Mouse (Mus musculus) neural tube, embryonic 15.5 days (tissue): ENCODE measurements around the gene Adgrb3. TPM values are rescaled to one million over a fixed set of nuclear protein-coding genes. Genes with fewer than 3 reads are reported as not detected.
"Not testable (repeated sequence)": the region's sequence is repeated elsewhere in the genome, so short reads cannot be mapped to it uniquely, and the experiment has no call there.

Source experiments
- ATAC-seq: fragments of 200-750 bp; cut with Nextera tagmentation; 2 replicates; pipeline ENCODE4 v1.8.0; 2017; ENCODE audit warnings: mild to moderate bottlenecking, moderate TSS enrichment, moderate library complexity; ENCODE audit not compliant: low FRiP score
- H3K27ac ChIP-seq: fragments of 300-500 bp; sonication (generic); replicated peaks from 2 replicates; pipeline ENCODE4 v1.5.1; 2015; ENCODE audit warnings: mild to moderate bottlenecking, inconsistent platforms
- H3K27me3 ChIP-seq: fragments of 300-500 bp; sonication (generic); replicated peaks from 2 replicates; pipeline ENCODE4 v1.6.1; 2015; ENCODE audit warnings: inconsistent platforms
- H3K36me3 ChIP-seq: fragments of 300-500 bp; sonication (generic); 2 replicates; pipeline ENCODE4 v1.6.1; 2015; ENCODE audit warnings: inconsistent platforms
- H3K4me1 ChIP-seq: fragments of 300-500 bp; sonication (generic); 2 replicates; pipeline ENCODE4 v1.6.1; 2015; ENCODE audit warnings: inconsistent platforms
- H3K4me2 ChIP-seq: fragments of 300-500 bp; sonication (generic); 2 replicates; pipeline ENCODE4 v1.6.1; 2015; ENCODE audit warnings: inconsistent platforms, mild to moderate bottlenecking, moderate library complexity
- H3K4me3 ChIP-seq: fragments of 300-500 bp; sonication (generic); replicated peaks from 2 replicates; pipeline ENCODE4 v1.5.1; 2015; ENCODE audit warnings: mild to moderate bottlenecking, inconsistent platforms
- H3K9ac ChIP-seq: fragments of 300-500 bp; sonication (generic); replicated peaks from 2 replicates; pipeline ENCODE4 v1.6.1; 2015; ENCODE audit warnings: mild to moderate bottlenecking, inconsistent platforms
- H3K9me3 ChIP-seq: fragments of 300-500 bp; sonication (generic); replicated peaks from 2 replicates; pipeline ENCODE4 v1.6.1; 2016; ENCODE audit warnings: inconsistent platforms
- WGBS: fragments of 180-500 bp; shearing (Covaris S2); methylation state at CpG from one replicate; pipeline ENCODE4 v1.1.7; 2015; ENCODE audit warnings: mixed read lengths; 5-methylcytosine and 5-hydroxymethylcytosine counted together
- polyA plus RNA-seq: library from polyadenylated mRNA; unstranded; fragments of >200 nt; fragmentation: Nextera tagmentation; extraction: Ambion mirVana; gene quantifications from 2 replicates; pipeline ENCODE4 v1.2.1, GENCODE M21; 2015

The Adgrb3 gene
- polyA plus RNA-seq, 1 experiment from 2014 or later, result 49.9 TPM

DNA sequence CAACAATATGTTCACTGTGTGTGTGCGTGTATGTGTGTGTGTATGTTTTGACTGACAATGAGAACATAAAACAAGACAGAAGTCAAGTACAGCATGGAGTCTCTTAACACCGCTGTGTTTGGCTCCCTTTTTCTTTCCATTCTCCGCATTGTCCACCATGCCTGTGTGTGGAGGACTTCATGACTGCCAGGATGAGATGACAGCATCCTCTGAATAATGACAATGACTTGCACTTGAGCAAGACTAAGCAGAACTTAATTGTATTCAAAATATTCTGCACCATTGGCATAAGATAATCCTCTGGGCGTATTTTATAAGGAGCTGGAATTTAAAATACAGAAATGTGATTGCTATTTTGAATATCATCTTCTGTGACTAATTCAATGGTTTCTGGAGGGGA is 326.0 kb downstream of the Adgrb3 start:
- H3K9me3 ChIP-seq, result no peaks in the 10 kb centered on the region
- ATAC-seq, result no peak
- H3K4me1 ChIP-seq, result peaks cover 8% of the 10 kb centered on the region
- H3K4me2 ChIP-seq, result no peak overlapping the region
- no peak overlapping the region for H3K4me3 ChIP-seq
- WGBS, result 84% methylated on average over 4 of the region's 4 CpGs
- no peak overlapping the region for H3K27ac ChIP-seq
- no peaks in the 10 kb centered on the region for H3K27me3 ChIP-seq
- no peak overlapping the region for H3K9ac ChIP-seq
- H3K36me3 ChIP-seq, result no peaks in the 10 kb centered on the region

DNA sequence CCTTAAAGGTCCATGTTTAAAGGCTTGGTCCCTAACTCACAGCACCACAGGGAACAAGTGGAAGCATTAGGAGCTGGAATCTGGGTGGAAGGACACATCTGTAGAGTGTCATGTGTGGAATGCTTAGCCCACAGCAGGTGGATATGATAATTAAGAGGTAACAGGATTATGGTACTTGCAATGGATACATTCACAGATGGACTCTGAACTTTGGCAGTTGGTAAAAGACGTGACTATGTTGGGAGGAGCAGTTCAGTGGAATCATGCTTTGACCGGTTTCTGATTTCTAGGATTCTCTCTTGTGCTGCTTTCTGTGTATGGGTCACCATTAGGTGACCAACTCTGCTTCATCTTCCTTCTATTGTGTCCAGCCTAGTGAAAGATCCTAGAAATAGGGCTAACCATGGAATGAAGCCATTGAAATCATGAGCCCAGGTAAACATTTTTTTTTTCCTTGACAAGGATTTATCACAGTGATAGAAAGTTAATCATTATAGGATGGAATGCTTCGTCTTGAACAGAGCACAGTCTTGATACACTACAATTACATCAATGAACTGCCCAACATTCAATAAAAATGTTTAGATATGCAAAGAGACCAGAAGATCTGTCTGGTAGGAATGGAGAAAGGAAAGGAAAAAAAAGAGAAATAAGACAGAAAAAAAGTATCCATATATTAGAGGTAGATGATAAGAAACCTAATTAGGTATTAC is 334.1 kb downstream of the Adgrb3 start:
- Histone ChIP-seq H3K4me3 (no peak overlapping the region), H3K27me3 (no peaks in the 10 kb centered on the region), H3K9me3 (no peaks in the 10 kb centered on the region), H3K9ac (no peak overlapping the region), H3K27ac (no peak overlapping the region), H3K4me2 (no peak overlapping the region), H3K4me1 (no peaks in the 10 kb centered on the region), H3K36me3 (no peaks in the 10 kb centered on the region)
- 84% methylated on average over 3 of the region's 3 CpGs for WGBS
- no peak for ATAC-seq

DNA sequence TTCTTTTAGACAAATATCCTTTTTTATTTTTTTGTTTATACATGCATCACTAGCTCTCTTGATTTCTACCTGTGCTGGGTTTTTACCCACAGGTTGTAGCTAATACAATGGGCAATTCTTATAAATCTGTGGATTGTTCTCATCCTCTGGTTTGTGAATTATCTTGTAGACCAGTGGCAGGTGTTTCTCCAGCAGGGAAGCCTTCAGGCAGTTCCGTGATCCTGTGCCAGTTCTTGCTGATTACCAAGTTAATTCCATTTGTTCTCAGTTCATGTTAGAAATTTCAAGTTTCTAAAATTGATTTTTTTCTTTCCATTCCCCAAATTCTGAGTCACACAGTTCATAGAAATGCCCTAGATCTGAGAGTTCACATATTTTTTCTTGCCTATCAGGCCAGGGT is 338.0 kb downstream of the Adgrb3 start:
- Histone ChIP-seq H3K9me3 (no peaks in the 10 kb centered on the region), H3K4me2 (no peak overlapping the region), H3K4me1 (no peaks in the 10 kb centered on the region), H3K27ac (no peak overlapping the region), H3K9ac (no peak overlapping the region), H3K36me3 (no peaks in the 10 kb centered on the region), H3K4me3 (no peak overlapping the region), H3K27me3 (no peaks in the 10 kb centered on the region)
- ATAC-seq, result no peak
- whole genome bisulfite sequencing, result 84% methylated on average over 1 of the region's 1 CpGs

GRCm38 (mm10) chr1:25490174-25490573 is 339.3 kb downstream of the Adgrb3 start:
- no peaks in the 10 kb centered on the region for H3K27me3 ChIP-seq
- no peaks in the 10 kb centered on the region for H3K4me1 ChIP-seq
- H3K4me2 ChIP-seq, result no peak overlapping the region
- no peak overlapping the region for H3K9ac ChIP-seq
- H3K36me3 ChIP-seq, result no peaks in the 10 kb centered on the region
- no peak for ATAC-seq
- H3K4me3 ChIP-seq, result no peak overlapping the region
- no peak overlapping the region for H3K27ac ChIP-seq
- no peaks in the 10 kb centered on the region for H3K9me3 ChIP-seq
- WGBS, result 86% methylated on average over 2 of the region's 2 CpGs

GRCm38 (mm10) chr1:25475699-25476098 is 353.8 kb downstream of the Adgrb3 start:
- WGBS, result 78% methylated on average over 3 of the region's 3 CpGs
- no peak for ATAC-seq
- Histone ChIP-seq H3K27ac (no peak overlapping the region), H3K4me3 (no peak overlapping the region), H3K4me2 (no peak overlapping the region), H3K4me1 (no peaks in the 10 kb centered on the region), H3K27me3 (no peaks in the 10 kb centered on the region), H3K9ac (no peak overlapping the region), H3K9me3 (no peaks in the 10 kb centered on the region), H3K36me3 (no peaks in the 10 kb centered on the region)

DNA sequence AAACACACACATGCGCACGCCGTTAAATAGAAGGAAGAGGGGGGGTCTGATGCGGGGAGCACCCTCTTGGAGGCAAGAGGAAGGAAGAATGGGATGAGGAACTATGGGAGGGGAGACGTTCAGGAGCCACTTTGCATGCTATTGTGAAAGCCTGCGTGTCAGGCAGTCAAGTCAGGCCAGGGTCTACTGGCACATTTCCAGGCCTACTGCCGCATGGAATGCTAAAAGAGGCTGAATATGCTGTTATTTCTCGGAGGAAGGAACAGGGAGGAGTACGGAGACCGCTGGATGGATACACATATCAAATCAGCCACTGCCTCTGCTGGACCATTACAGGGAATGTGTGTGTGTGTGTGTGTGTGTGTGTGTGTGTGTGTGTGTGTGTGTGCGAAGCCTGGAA is 355.0 kb downstream of the Adgrb3 start:
- Histone ChIP-seq H3K27ac (no peak overlapping the region), H3K4me1 (no peaks in the 10 kb centered on the region), H3K4me3 (no peak overlapping the region), H3K27me3 (no peaks in the 10 kb centered on the region), H3K9me3 (no peaks in the 10 kb centered on the region), H3K9ac (no peak overlapping the region), H3K4me2 (no peak overlapping the region), H3K36me3 (no peaks in the 10 kb centered on the region)
- 70% methylated on average over 11 of the region's 11 CpGs for WGBS
- no peak for ATAC-seq

- not testable (repeated sequence) for H3K4me2 ChIP-seq, H3K27me3 ChIP-seq, H3K36me3 ChIP-seq, H3K9ac ChIP-seq, H3K4me3 ChIP-seq, ATAC-seq, H3K4me1 ChIP-seq, H3K27ac ChIP-seq, H3K9me3 ChIP-seq
- 67% methylated on average over 2 of the region's 2 CpGs for WGBS
Observed at GRCm38 (mm10) chr1:25471612-25472011, 357.9 kb downstream of the Adgrb3 start.

DNA sequence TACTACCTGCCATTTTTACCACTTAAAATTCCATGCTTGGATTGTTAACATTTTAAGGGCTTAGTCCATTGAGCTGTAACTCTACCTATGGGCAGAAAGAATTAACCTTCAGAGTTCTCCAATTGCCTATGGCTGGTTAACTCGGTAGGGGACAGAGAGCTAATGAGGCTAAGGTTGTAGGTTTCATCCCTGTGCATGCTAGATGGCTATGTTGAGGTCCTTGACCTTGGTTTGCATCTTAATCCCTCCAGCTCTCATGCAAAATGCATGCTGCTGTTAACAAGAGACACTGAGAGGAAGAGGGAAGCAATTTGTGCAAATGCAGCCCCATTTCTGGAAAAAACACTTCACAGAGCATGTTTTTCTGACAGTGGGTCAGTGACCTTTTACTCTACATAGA is 366.9 kb downstream of the Adgrb3 start:
- Histone ChIP-seq H3K9ac (no peak overlapping the region), H3K36me3 (no peaks in the 10 kb centered on the region), H3K4me3 (no peak overlapping the region), H3K9me3 (no peaks in the 10 kb centered on the region), H3K4me1 (no peaks in the 10 kb centered on the region), H3K4me2 (no peak overlapping the region), H3K27me3 (no peaks in the 10 kb centered on the region), H3K27ac (no peak overlapping the region)
- no peak for ATAC-seq
- 56% methylated on average over 1 of the region's 1 CpGs for WGBS

GRCm38 (mm10) chr1:25435506-25435905 is 394.0 kb downstream of the Adgrb3 start:
- H3K27ac ChIP-seq, result no peak overlapping the region
- 63% methylated on average over 2 of the region's 2 CpGs for WGBS
- no peaks in the 10 kb centered on the region for H3K36me3 ChIP-seq
- no peaks in the 10 kb centered on the region for H3K9me3 ChIP-seq
- no peaks in the 10 kb centered on the region for H3K27me3 ChIP-seq
- H3K4me3 ChIP-seq, result no peak overlapping the region
- H3K4me1 ChIP-seq, result no peaks in the 10 kb centered on the region
- H3K4me2 ChIP-seq, result no peak overlapping the region
- ATAC-seq, result no peak
- H3K9ac ChIP-seq, result no peak overlapping the region

DNA sequence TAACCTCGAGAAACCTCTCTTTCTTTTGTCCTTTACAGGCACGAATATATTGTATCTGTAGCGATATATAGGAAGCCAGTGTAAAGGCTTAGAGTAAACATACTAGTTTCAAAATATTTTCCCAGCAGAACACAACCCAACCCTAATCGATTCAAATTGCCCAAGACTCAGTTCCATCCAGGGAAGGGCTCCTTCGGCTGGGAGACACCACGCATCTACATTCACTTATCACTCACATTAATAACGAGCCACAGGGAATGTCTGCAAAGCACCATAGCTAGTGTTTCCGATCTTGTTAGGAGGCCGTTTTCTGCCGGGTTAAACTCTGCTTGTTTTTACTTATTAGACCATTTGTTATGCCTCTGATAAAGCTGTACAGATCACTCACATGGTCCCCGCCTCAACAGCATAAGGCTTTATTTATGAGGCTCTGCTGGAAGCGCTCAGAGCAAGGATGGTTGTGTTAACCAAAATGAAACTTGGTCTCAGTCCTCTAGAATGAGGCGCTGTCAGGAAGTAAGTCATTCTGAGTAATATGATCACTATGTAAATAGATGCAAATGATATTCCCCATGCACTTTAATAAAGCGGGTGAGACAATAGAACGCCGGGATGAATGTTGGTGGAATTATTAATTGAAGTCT is 399.2 kb downstream of the Adgrb3 start:
- Histone ChIP-seq H3K27ac (no peak overlapping the region), H3K4me2 (peak overlapping the region; percentile 19; the same call in 1 of the 2 replicates), H3K4me3 (no peak overlapping the region), H3K27me3 (no peaks in the 10 kb centered on the region), H3K9ac (no peak overlapping the region), H3K36me3 (no peaks in the 10 kb centered on the region), H3K4me1 (no peaks in the 10 kb centered on the region), H3K9me3 (no peaks in the 10 kb centered on the region)
- no peak for ATAC-seq
- 46% methylated on average over 16 of the region's 16 CpGs for WGBS

GRCm38 (mm10) chr1:25420701-25421100 is 408.8 kb downstream of the Adgrb3 start:
- no peak overlapping the region for H3K4me3 ChIP-seq
- 79% methylated on average over 2 of the region's 2 CpGs for WGBS
- no peak for ATAC-seq
- no peaks in the 10 kb centered on the region for H3K27me3 ChIP-seq
- no peaks in the 10 kb centered on the region for H3K4me1 ChIP-seq
- H3K9me3 ChIP-seq, result no peaks in the 10 kb centered on the region
- H3K9ac ChIP-seq, result no peak overlapping the region
- H3K36me3 ChIP-seq, result no peaks in the 10 kb centered on the region
- no peak overlapping the region for H3K4me2 ChIP-seq
- H3K27ac ChIP-seq, result no peak overlapping the region

DNA sequence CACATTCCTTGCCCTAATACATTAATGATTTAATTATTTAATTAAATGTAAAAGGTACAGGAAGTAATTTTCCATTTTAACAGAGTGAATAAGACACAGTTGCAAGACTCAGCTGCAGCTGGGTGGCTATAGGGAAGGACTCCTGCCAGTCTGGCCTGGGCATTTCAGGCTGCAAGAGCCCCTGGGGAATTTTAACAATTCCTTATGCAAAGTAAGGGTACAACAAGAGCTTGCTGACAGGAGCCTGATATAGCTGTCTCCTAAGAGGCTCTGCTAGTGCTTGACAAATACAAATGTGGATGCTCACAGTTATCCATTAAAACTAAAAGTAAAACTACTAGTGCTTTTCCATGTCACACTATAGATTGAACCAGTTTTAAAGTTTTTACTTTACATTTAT is 410.1 kb downstream of the Adgrb3 start:
- H3K36me3 ChIP-seq, result no peaks in the 10 kb centered on the region
- no peak overlapping the region for H3K27ac ChIP-seq
- ATAC-seq, result no peak
- H3K4me1 ChIP-seq, result no peaks in the 10 kb centered on the region
- H3K9me3 ChIP-seq, result no peaks in the 10 kb centered on the region
- H3K4me3 ChIP-seq, result no peak overlapping the region
- H3K27me3 ChIP-seq, result no peaks in the 10 kb centered on the region
- H3K4me2 ChIP-seq, result no peak overlapping the region
- H3K9ac ChIP-seq, result no peak overlapping the region
